Mouse (Mus musculus) erythroblast, embryonic 14.5 days (primary cell): ENCODE results near the gene Hexim2.

Source experiments
- GATA1 ChIP-seq: IDR thresholded peaks from 2 replicates; pipeline ENCODE4 v1.6.1; 2012; ENCODE audit warnings: low read length, inconsistent platforms, mixed read lengths
- TAL1 ChIP-seq: IDR thresholded peaks from 3 replicates; pipeline ENCODE4 v1.6.1; 2012; ENCODE audit warnings: low read length, inconsistent platforms, mixed read lengths

DNA sequence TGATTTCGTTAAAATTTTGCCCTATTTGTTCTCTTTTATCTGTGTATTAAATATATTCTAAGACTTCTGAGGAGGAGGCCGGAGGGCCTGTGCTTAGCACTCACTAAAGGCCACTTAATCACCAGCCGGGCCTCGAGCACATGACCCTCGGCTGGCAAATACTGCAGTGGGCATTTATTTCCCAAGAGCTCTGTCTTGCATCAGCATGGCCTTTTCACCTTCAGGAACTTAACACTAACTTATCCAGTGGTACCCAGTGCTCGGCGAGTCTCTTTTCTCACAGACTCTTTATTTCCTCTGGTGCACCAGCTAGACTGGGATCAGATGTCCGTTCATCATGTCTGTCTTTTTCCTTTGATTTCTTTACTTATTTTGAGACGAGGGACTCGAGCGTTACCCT is 28.5 kb downstream of the Hexim2 start:
- TF ChIP-seq GATA1 (no peak), TAL1 (no peak)
